In genomic region chr6:117914541-117914940, GRCm38 (mm10) we compare ENCODE assay signal across 25 mouse cellular contexts. TPM values are rescaled to one million over a fixed set of nuclear protein-coding genes. Genes with fewer than 3 reads are reported as not detected.
DNase-seq lines count a peak whose midpoint lies in the region; ATAC-seq and TF ChIP-seq lines count a peak whose summit lies in the region.
"Had no signal": no experiment of that assay in that cellular context is flagged by ENCODE, and none has a peak within 500 bp of the region (broad histone marks: within the 10 kb centered on the region; RNA-seq: fewer than 3 reads in every experiment).

No protein-coding gene starts in this region.

- H3K4me2 ChIP-seq in liver, embryonic 13.5 days = peak overlapping the region; percentile 46
- H3K4me2 ChIP-seq: hindbrain, embryonic 12.5 days; limb, embryonic 13.5 days; lung, embryonic 15.5 days; midbrain, embryonic 11.5 days had no signal

- peak overlapping the region; percentile 24; the same call in 1 of the 2 replicates for H3K27ac ChIP-seq in testis, adult 2 months (ENCODE audit: control insufficient read depth, insufficient read depth, low read depth, low read length)
- peak overlapping the region; percentile 66 for H3K27ac ChIP-seq in liver, embryonic 13.5 days
- H3K27ac ChIP-seq: hindbrain, embryonic 12.5 days; limb, embryonic 13.5 days had no signal

- no peak for TF ChIP-seq POLR2A in testis, adult 2 months (IDR thresholded peaks at IDR 0.05; ENCODE audit: control insufficient read depth, low read depth, low read length)

- no peaks in the 10 kb centered on the region for H3K9me3 ChIP-seq in liver, embryonic 13.5 days (replicated peaks)
- H3K9me3 ChIP-seq: hindbrain, embryonic 12.5 days; limb, embryonic 13.5 days; lung, embryonic 15.5 days had no signal

- H3K36me3 ChIP-seq in testis, adult 2 months (ENCODE audit: control insufficient read depth, insufficient read depth, low read length) = no peaks in the 10 kb centered on the region; the same call in none of the 2 replicates
- H3K36me3 ChIP-seq in liver, embryonic 13.5 days = peaks cover 24% of the 10 kb centered on the region
- H3K36me3 ChIP-seq: limb, embryonic 13.5 days had no signal

- ATAC-seq in liver, embryonic 13.5 days (ENCODE audit: low read depth) = no peak
- ATAC-seq: forebrain, embryonic 14.5 days; inflammation-experienced regulatory T-cells, adult 6 months; Patski had no signal

- no peak for TF ChIP-seq CTCF in testis, adult 2 months (IDR thresholded peaks at IDR 0.05; ENCODE audit: control insufficient read depth, insufficient read depth, insufficient replicate concordance, low read depth, low read length)

- H3K4me3 ChIP-seq in testis, adult 2 months (ENCODE audit: control insufficient read depth, low read depth, low read length) = peak overlapping the region; percentile 60; the same call in 1 of the 2 replicates
- H3K4me3 ChIP-seq in liver, embryonic 13.5 days (replicated peaks) = no peak overlapping the region
- H3K4me3 ChIP-seq: hindbrain, embryonic 12.5 days; limb, embryonic 13.5 days; lung, embryonic 15.5 days had no signal

- DNase-seq in heart, adult 11 months = peak; percentile 15
- no peak for DNase-seq in heart, adult 18-20 months
- DNase-seq in testis, postnatal 10 days (ENCODE audit: low spot score) = no peak
- no peak for DNase-seq in liver, embryonic 13.5 days
- DNase-seq in ovary, postnatal 14 days (ENCODE audit: low spot score) = no peak
- DNase-seq in right cerebral cortex, adult 2 months (ENCODE audit: low spot score in 2 of 2) = no peak
- DNase-seq: adrenal gland, postnatal 14 days; cerebellum, adult 11-12 months; cerebellum, postnatal 36 days; gastrocnemius, postnatal 14 days; retina, postnatal 1 day; right cerebral cortex, postnatal 4 days had no signal

- H3K27me3 ChIP-seq in testis, adult 2 months (ENCODE audit: control insufficient read depth, insufficient read depth, low read length) = no peaks in the 10 kb centered on the region
- H3K27me3 ChIP-seq in liver, embryonic 13.5 days = no peaks in the 10 kb centered on the region
- H3K27me3 ChIP-seq: hindbrain, embryonic 12.5 days; limb, embryonic 13.5 days; lung, embryonic 15.5 days; Patski had no signal

- peak overlapping the region; percentile 54; the same call in 1 of the 2 replicates for H3K9ac ChIP-seq in liver, embryonic 13.5 days
- H3K9ac ChIP-seq: hindbrain, embryonic 12.5 days; limb, embryonic 13.5 days; lung, embryonic 15.5 days had no signal

- H3K4me1 ChIP-seq in testis, adult 2 months (ENCODE audit: control insufficient read depth, insufficient read depth, low read length) = peaks cover 4% of the 10 kb centered on the region; the same call in 1 of the 2 replicates
- peaks cover 78% of the 10 kb centered on the region for H3K4me1 ChIP-seq in liver, embryonic 13.5 days (replicated peaks)

RNA-seq across cellular contexts. Expression of gene Hnrnpf, which starts 14.4 kb away (rescaled TPM):
- total RNA-seq in heart, adult 18-20 months (2021) = 100 to 1,000 TPM; 193 to 194 TPM
- 286 and 325 TPM in 2 replicates for polyA plus RNA-seq in testis, adult 2 months (2012; rRNA removed)
- polyA plus RNA-seq in liver, embryonic 13.5 days (2015; fragmentation: Nextera tagmentation; extraction: Ambion mirVana) = 594 and 691 TPM in 2 replicates

RNA-seq across cellular contexts. Expression of gene Fxyd4, which starts 23.0 kb away (rescaled TPM):
- not detected for total RNA-seq in heart, adult 18-20 months (2021)
- polyA plus RNA-seq in testis, adult 2 months (2012; rRNA removed) = 3.6 TPM in 1 of 2 replicates, not detected in the other
- polyA plus RNA-seq in liver, embryonic 13.5 days (2015; fragmentation: Nextera tagmentation; extraction: Ambion mirVana) = 0.37 and 0.38 TPM in 2 replicates
- total RNA-seq: adrenal gland, postnatal 14 days; gastrocnemius, postnatal 14 days; heart, adult 8-10 months; layer of hippocampus, postnatal 10 days; left cerebral cortex, adult 8-10 months had no signal
- polyA plus RNA-seq: large intestine, adult 2 months; macrophage had no signal

RNA-seq across cellular contexts. Expression of gene Zfp239, which starts 52.6 kb away (rescaled TPM):
- total RNA-seq in heart, adult 18-20 months (2021) = under 1 TPM; 0.17 to 0.18 TPM
- polyA plus RNA-seq in testis, adult 2 months (2012; rRNA removed) = 4.6 TPM in 2 replicates
- polyA plus RNA-seq in liver, embryonic 13.5 days (2015; fragmentation: Nextera tagmentation; extraction: Ambion mirVana) = 3.0 and 4.1 TPM in 2 replicates
